Mouse (Mus musculus) hindbrain, embryonic 13.5 days (tissue): ENCODE measurements around the gene C1qtnf5. TPM values are rescaled to one million over a fixed set of nuclear protein-coding genes. Genes with fewer than 3 reads are reported as not detected.

Experiments
- ATAC-seq: fragments of 200-750 bp; cut with Nextera tagmentation; 2 replicates; pipeline ENCODE4 v1.8.0; 2017; ENCODE audit warnings: moderate TSS enrichment; ENCODE audit not compliant: low FRiP score
- H3K27ac ChIP-seq: fragments of 300-500 bp; sonication (generic); 2 replicates; pipeline ENCODE4 v1.5.1; 2015; ENCODE audit warnings: inconsistent platforms, mild to moderate bottlenecking, moderate library complexity
- H3K27me3 ChIP-seq: fragments of 300-500 bp; sonication (generic); 2 replicates; pipeline ENCODE4 v1.6.1; 2015; ENCODE audit warnings: mild to moderate bottlenecking, inconsistent platforms
- H3K36me3 ChIP-seq: fragments of 300-500 bp; sonication (generic); 2 replicates; pipeline ENCODE4 v1.6.1; 2015; ENCODE audit warnings: mild to moderate bottlenecking, inconsistent platforms
- H3K4me1 ChIP-seq: fragments of 300-500 bp; sonication (generic); replicated peaks from 2 replicates; pipeline ENCODE4 v1.6.1; 2015; ENCODE audit warnings: inconsistent platforms
- H3K4me2 ChIP-seq: fragments of 300-500 bp; sonication (generic); 2 replicates; pipeline ENCODE4 v1.6.1; 2015; ENCODE audit warnings: inconsistent platforms, mild to moderate bottlenecking, moderate library complexity
- H3K4me3 ChIP-seq: fragments of 300-500 bp; sonication (generic); 2 replicates; pipeline ENCODE4 v1.5.1; 2015; ENCODE audit warnings: mild to moderate bottlenecking, inconsistent platforms
- H3K9ac ChIP-seq: fragments of 300-500 bp; sonication (generic); 2 replicates; pipeline ENCODE4 v1.6.1; 2015; ENCODE audit warnings: mild to moderate bottlenecking, inconsistent platforms
- H3K9me3 ChIP-seq: fragments of 300-500 bp; sonication (generic); 2 replicates; pipeline ENCODE4 v1.6.1; 2016; ENCODE audit warnings: inconsistent platforms
- WGBS: fragments of 180-500 bp; shearing (Covaris S2); methylation state at CpG from one replicate; pipeline ENCODE4 v1.1.7; 2015; 5-methylcytosine and 5-hydroxymethylcytosine counted together
- polyA plus RNA-seq: library from polyadenylated mRNA; unstranded; fragments of >200 nt; fragmentation: Nextera tagmentation; extraction: Ambion mirVana; gene quantifications from 2 replicates; pipeline ENCODE4 v1.2.1, GENCODE M21; 2015

Gene C1qtnf5
- polyA plus RNA-seq, 1 experiment from 2014 or later, result 5.3 TPM

- no peaks in the 10 kb centered on the region for H3K36me3 ChIP-seq
- ATAC-seq, result peak; percentile 29; the same call in 1 of the 2 replicates
- peaks cover 63% of the 10 kb centered on the region for H3K27me3 ChIP-seq
- H3K4me3 ChIP-seq, result peak overlapping the region; percentile 37
- no peaks in the 10 kb centered on the region for H3K9me3 ChIP-seq
- H3K4me2 ChIP-seq, result peak overlapping the region; percentile 62
- 1% methylated on average over 27 of the region's 27 CpGs for WGBS
- peak overlapping the region; percentile 67 for H3K27ac ChIP-seq
- H3K9ac ChIP-seq, result peak overlapping the region; percentile 68
- H3K4me1 ChIP-seq, result peaks cover 49% of the 10 kb centered on the region
These were observed 23.0 kb downstream of the C1qtnf5 start for GRCm38 (mm10) chr9:44130034-44130433.

GRCm38 (mm10) chr9:44130581-44131275 is 23.7 kb downstream of the C1qtnf5 start:
- Histone ChIP-seq H3K4me1 (peaks cover 49% of the 10 kb centered on the region), H3K9ac (peak overlapping the region; percentile 68), H3K27me3 (peaks cover 70% of the 10 kb centered on the region), H3K9me3 (no peaks in the 10 kb centered on the region), H3K27ac (peak overlapping the region; percentile 66), H3K4me3 (no peak overlapping the region), H3K4me2 (peak overlapping the region; percentile 62), H3K36me3 (no peaks in the 10 kb centered on the region)
- 16% methylated on average over 19 of the region's 19 CpGs for WGBS
- peak; percentile 26; the same call in 1 of the 2 replicates for ATAC-seq

GRCm38 (mm10) chr9:44131276-44131590 is 24.2 kb downstream of the C1qtnf5 start:
- Histone ChIP-seq H3K36me3 (no peaks in the 10 kb centered on the region), H3K4me1 (peaks cover 54% of the 10 kb centered on the region), H3K4me2 (no peak overlapping the region; the same call in 1 of the 2 replicates), H3K27ac (peak overlapping the region; percentile 66), H3K9ac (peak overlapping the region; percentile 20; the same call in 1 of the 2 replicates), H3K27me3 (peaks cover 75% of the 10 kb centered on the region), H3K4me3 (no peak overlapping the region), H3K9me3 (no peaks in the 10 kb centered on the region)
- WGBS, result 39% methylated on average over 7 of the region's 7 CpGs
- no peak for ATAC-seq

GRCm38 (mm10) chr9:44132200-44132599 is 25.2 kb downstream of the C1qtnf5 start:
- ATAC-seq, result no peak
- Histone ChIP-seq H3K4me2 (no peak overlapping the region), H3K9me3 (no peaks in the 10 kb centered on the region), H3K27ac (no peak overlapping the region), H3K36me3 (no peaks in the 10 kb centered on the region), H3K27me3 (peaks cover 84% of the 10 kb centered on the region), H3K9ac (no peak overlapping the region), H3K4me1 (peaks cover 56% of the 10 kb centered on the region), H3K4me3 (no peak overlapping the region)
- 62% methylated on average over 5 of the region's 5 CpGs for WGBS

GRCm38 (mm10) chr9:44133287-44133686 is 26.2 kb downstream of the C1qtnf5 start:
- 8% methylated on average over 2 of the region's 2 CpGs for WGBS
- peak overlapping the region; percentile 18; the same call in 1 of the 2 replicates for H3K27ac ChIP-seq
- peaks cover 56% of the 10 kb centered on the region for H3K4me1 ChIP-seq
- no peaks in the 10 kb centered on the region for H3K36me3 ChIP-seq
- ATAC-seq, result no peak
- H3K4me3 ChIP-seq, result peak overlapping the region; percentile 48; the same call in 1 of the 2 replicates
- no peak overlapping the region for H3K9ac ChIP-seq
- no peaks in the 10 kb centered on the region for H3K9me3 ChIP-seq
- H3K27me3 ChIP-seq, result peaks cover 84% of the 10 kb centered on the region
- H3K4me2 ChIP-seq, result peak overlapping the region; percentile 69

- Histone ChIP-seq H3K4me2 (peak within 1 kb of the TSS; percentile 69), H3K4me3 (peak within 1 kb of the TSS; percentile 48), H3K27me3 (peaks cover 75% of the 10 kb centered on the region), H3K9ac (peak within 1 kb of the TSS; percentile 74), H3K36me3 (0 out of 2 replicates have a peak, but pooled peaks cover under 1% of the 10 kb centered on the region), H3K9me3 (no peaks in the 10 kb centered on the region), H3K27ac (peak within 1 kb of the TSS; percentile 55), H3K4me1 (peaks cover 59% of the 10 kb centered on the region)
- WGBS, result under 1% methylated on average over 31 of the region's 55 CpGs
- 0 out of 2 replicates have a peak, but pooled peaks have one; percentile 34 for ATAC-seq
These were observed 27.2 kb downstream of the C1qtnf5 start, which contains the start of gene Mcam for GRCm38 (mm10) chr9:44134101-44134850. Gene Mcam, plus strand, starts transcription at chr9:44134469.

- peak overlapping the region; percentile 69 for H3K4me2 ChIP-seq
- no peaks in the 10 kb centered on the region for H3K9me3 ChIP-seq
- ATAC-seq, result no peak
- H3K27me3 ChIP-seq, result peaks cover 70% of the 10 kb centered on the region
- H3K4me1 ChIP-seq, result peaks cover 52% of the 10 kb centered on the region
- H3K36me3 ChIP-seq, result peaks cover 8% of the 10 kb centered on the region; the same call in 1 of the 2 replicates
- peak overlapping the region; percentile 48 for H3K4me3 ChIP-seq
- H3K27ac ChIP-seq, result peak overlapping the region; percentile 32; the same call in 1 of the 2 replicates
- peak overlapping the region; percentile 74 for H3K9ac ChIP-seq
- WGBS, result 3% methylated on average over 49 of the region's 49 CpGs
These were observed 28.0 kb downstream of the C1qtnf5 start for GRCm38 (mm10) chr9:44134851-44135730.

GRCm38 (mm10) chr9:44135731-44136411 is 28.8 kb downstream of the C1qtnf5 start:
- WGBS, result 63% methylated on average over 7 of the region's 7 CpGs
- peak overlapping the region; percentile 74; the same call in 1 of the 2 replicates for H3K9ac ChIP-seq
- 0 out of 2 replicates have a peak, but pooled peaks have one; percentile 21 for ATAC-seq

GRCm38 (mm10) chr9:44137846-44138245 is 30.8 kb downstream of the C1qtnf5 start:
- 81% methylated on average over 4 of the region's 4 CpGs for WGBS
- Histone ChIP-seq H3K36me3 (peaks cover 24% of the 10 kb centered on the region), H3K9me3 (no peaks in the 10 kb centered on the region), H3K9ac (no peak overlapping the region), H3K27me3 (peaks cover 43% of the 10 kb centered on the region), H3K27ac (no peak overlapping the region), H3K4me3 (no peak overlapping the region), H3K4me1 (peaks cover 38% of the 10 kb centered on the region), H3K4me2 (no peak overlapping the region)
- ATAC-seq, result no peak

More at GRCm38 (mm10) chr9:44135731-44136411, 28.8 kb downstream of the C1qtnf5 start:
- Histone ChIP-seq H3K4me3 (peak overlapping the region; percentile 48), H3K36me3 (peaks cover 14% of the 10 kb centered on the region; the same call in 1 of the 2 replicates), H3K4me1 (peaks cover 44% of the 10 kb centered on the region), H3K27me3 (peaks cover 63% of the 10 kb centered on the region), H3K27ac (0 out of 2 replicates have a peak overlapping the region, but pooled peaks have one; percentile 2), H3K4me2 (peak overlapping the region; percentile 69), H3K9me3 (no peaks in the 10 kb centered on the region)

GRCm38 (mm10) chr9:44141951-44142350 is 34.9 kb downstream of the C1qtnf5 start:
- Histone ChIP-seq H3K27ac (no peak overlapping the region), H3K27me3 (peaks cover 2% of the 10 kb centered on the region; the same call in 1 of the 2 replicates), H3K4me1 (0 out of 2 replicates have a peak, but pooled peaks cover 3% of the 10 kb centered on the region), H3K4me2 (no peak overlapping the region), H3K9ac (no peak overlapping the region), H3K4me3 (no peak overlapping the region), H3K36me3 (peaks cover 46% of the 10 kb centered on the region), H3K9me3 (no peaks in the 10 kb centered on the region)
- ATAC-seq, result no peak
- 69% methylated on average over 5 of the region's 5 CpGs for WGBS

- Histone ChIP-seq H3K27me3 (no peaks in the 10 kb centered on the region), H3K27ac (peak overlapping the region; percentile 4; the same call in 1 of the 2 replicates), H3K4me2 (no peak overlapping the region), H3K36me3 (peaks cover 49% of the 10 kb centered on the region), H3K9me3 (no peaks in the 10 kb centered on the region), H3K9ac (no peak overlapping the region), H3K4me3 (no peak overlapping the region), H3K4me1 (0 out of 2 replicates have a peak, but pooled peaks cover 3% of the 10 kb centered on the region)
- no peak for ATAC-seq
- 71% methylated on average over 5 of the region's 5 CpGs for WGBS
These were observed 36.4 kb downstream of the C1qtnf5 start for GRCm38 (mm10) chr9:44143421-44143820.
